Mouse (Mus musculus): ENCODE data around the gene Clcf1.

GRCm38 (mm10) chr19:4232186-4232572 is 18.1 kb downstream of the Clcf1 start:
- no peak for TF ChIP-seq CTCF (IDR thresholded peaks at IDR 0.05; ENCODE audit: insufficient read depth, low read depth, low read length)
- TF ChIP-seq POLR2A (IDR thresholded peaks at IDR 0.05; ENCODE audit: insufficient read depth, low read depth, low read length), result no peak; the same call in 1 of the 2 replicates
